Mouse (Mus musculus): ENCODE results near the gene Iqschfp. TPM values are rescaled to one million over a fixed set of nuclear protein-coding genes. Genes with fewer than 3 reads are reported as not detected.

Iqschfp gene
- polyA plus RNA-seq, 1 experiment from 2014 or later: 0.45 TPM

DNA sequence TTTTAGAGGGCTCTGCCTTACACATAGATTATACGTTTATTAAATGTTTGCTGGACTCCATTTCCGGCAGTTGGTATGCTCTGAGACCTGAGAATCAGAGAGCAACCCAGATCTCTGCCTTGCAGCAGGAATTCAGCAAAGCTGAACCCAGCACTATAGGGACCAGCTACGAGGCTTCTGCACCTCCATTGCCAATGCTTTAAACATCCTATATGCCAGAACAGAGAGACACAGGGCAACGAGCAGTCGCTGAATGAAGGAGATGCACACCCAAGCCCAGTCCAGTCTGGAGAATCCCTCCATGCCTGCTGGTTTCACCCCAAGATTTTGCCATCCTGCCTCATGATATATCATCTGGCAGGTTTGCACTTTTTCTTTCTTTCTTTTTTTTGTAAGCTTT, 684.9 kb downstream of the Iqschfp start:
- WGBS: 62% methylated on average over 5 of the region's 5 CpGs

DNA sequence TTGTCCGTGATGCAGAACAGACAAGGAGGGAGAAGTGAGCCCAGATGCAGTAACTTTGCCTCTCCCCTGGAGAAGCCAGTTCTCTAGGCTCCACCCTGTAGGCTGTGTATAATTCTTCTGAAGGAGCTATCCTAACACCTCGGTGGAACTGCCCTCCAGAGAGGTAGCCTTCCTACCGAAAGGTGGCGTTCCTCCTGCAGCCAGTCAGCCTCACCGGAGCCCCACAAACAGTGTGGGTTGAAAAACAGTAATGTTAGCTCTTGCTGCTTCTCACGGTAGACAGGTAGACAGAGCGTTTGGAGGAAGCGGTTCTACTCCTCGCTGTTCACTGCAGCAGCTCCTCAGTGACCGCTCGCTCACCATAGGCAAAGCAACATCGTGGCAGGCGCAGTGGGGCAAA, 689.6 kb downstream of the Iqschfp start:
- H3K9me3 ChIP-seq (replicated peaks): no peaks in the 10 kb centered on the region
- no peak overlapping the region for H3K4me3 ChIP-seq
- WGBS: 71% methylated on average over 13 of the region's 13 CpGs
- H3K4me1 ChIP-seq: peaks cover 57% of the 10 kb centered on the region
- no peaks in the 10 kb centered on the region for H3K27me3 ChIP-seq
- H3K9ac ChIP-seq: no peak overlapping the region
- H3K27ac ChIP-seq: peak overlapping the region; percentile 17; the same call in 1 of the 2 replicates
- ATAC-seq (ENCODE audit: low FRiP score): no peak
- no peak overlapping the region for H3K4me2 ChIP-seq (replicated peaks)
- no peaks in the 10 kb centered on the region for H3K36me3 ChIP-seq

More for the DNA sequence above, 684.9 kb downstream of the Iqschfp start:
- Histone ChIP-seq H3K27ac (peak overlapping the region; percentile 75), H3K9me3 (replicated peaks) (no peaks in the 10 kb centered on the region), H3K36me3 (no peaks in the 10 kb centered on the region), H3K27me3 (no peaks in the 10 kb centered on the region), H3K4me2 (replicated peaks) (peak overlapping the region; percentile 64), H3K4me3 (no peak overlapping the region), H3K9ac (no peak overlapping the region), H3K4me1 (peaks cover 61% of the 10 kb centered on the region)
- no peak for ATAC-seq (ENCODE audit: low FRiP score)

DNA sequence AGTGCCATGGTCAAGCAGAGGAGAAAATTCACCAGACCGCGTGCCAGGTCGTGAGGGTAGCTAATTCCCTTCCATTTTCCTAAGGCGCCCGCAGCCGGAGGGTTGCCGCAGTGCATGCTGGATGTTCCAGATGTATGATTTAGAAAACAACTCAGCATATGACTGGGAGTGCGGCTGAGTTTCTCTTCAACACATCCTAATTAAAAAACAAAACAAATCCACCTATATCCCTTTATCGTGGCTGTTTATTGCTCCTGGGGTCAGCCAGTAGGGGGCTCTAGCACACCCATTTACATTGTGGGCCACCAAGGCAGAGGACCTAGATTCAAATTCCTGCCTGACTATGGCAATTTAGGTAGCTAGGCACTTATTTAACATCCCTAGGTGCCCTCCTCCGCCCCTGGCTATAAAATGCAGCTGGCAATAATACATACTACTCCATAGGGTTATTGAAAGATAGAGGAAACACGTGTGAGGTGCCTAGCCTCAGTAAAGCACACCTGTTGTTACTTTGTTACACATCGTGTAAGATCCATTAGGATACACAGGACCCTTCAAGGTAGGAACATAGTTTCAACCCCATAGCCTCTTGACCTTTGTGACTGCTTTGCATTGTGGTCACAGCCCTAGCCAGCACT, 690.2 kb downstream of the Iqschfp start:
- Histone ChIP-seq H3K4me3 (no peak overlapping the region), H3K4me2 (replicated peaks) (peak overlapping the region; percentile 29; the same call in 1 of the 2 replicates), H3K27me3 (no peaks in the 10 kb centered on the region), H3K9me3 (replicated peaks) (no peaks in the 10 kb centered on the region), H3K27ac (peak overlapping the region; percentile 84), H3K9ac (no peak overlapping the region), H3K36me3 (no peaks in the 10 kb centered on the region), H3K4me1 (peaks cover 57% of the 10 kb centered on the region)
- WGBS: 74% methylated on average over 12 of the region's 12 CpGs
- ATAC-seq (ENCODE audit: low FRiP score): no peak; the same call in 1 of the 2 replicates

DNA sequence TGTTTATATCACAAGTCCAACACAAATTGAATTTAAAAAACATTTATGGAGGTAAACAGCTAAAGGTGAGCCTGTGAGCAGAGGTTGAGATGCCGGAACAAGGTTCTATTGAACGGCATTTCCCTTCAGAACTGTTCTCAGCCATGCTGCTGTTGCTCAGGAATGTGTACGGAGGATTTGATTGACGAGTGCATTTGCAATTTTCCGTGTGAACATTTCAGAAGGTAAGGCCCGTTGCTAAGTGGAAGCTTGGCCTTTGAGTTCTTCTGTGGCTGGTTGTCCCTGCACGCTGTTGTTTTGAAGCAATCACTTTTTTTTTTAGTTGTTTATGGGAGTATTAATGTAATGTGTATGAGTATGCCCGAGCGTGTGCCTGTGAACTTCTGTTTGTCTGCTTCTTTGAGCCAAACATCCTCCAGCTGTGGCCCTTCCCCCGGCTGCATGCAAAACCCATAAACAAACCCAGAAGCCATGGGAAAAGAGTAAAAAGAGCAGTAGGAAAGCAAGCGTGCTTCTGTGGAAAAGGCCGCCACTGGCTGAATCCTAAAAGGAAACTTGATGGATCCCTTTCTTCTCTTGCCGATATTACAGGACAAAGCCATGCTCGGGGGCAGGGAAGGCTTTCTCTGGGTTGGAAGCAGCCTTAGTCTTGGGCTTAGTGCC, 691.1 kb downstream of the Iqschfp start:
- 7% methylated on average over 14 of the region's 14 CpGs for WGBS
- no peak for ATAC-seq (ENCODE audit: low FRiP score)
- no peak overlapping the region; the same call in 1 of the 2 replicates for H3K9ac ChIP-seq
- H3K27me3 ChIP-seq: no peaks in the 10 kb centered on the region
- H3K4me1 ChIP-seq: peaks cover 66% of the 10 kb centered on the region
- H3K9me3 ChIP-seq (replicated peaks): no peaks in the 10 kb centered on the region
- no peaks in the 10 kb centered on the region for H3K36me3 ChIP-seq
- peak overlapping the region; percentile 29 for H3K4me2 ChIP-seq (replicated peaks)
- H3K27ac ChIP-seq: peak overlapping the region; percentile 84
- H3K4me3 ChIP-seq: no peak overlapping the region

DNA sequence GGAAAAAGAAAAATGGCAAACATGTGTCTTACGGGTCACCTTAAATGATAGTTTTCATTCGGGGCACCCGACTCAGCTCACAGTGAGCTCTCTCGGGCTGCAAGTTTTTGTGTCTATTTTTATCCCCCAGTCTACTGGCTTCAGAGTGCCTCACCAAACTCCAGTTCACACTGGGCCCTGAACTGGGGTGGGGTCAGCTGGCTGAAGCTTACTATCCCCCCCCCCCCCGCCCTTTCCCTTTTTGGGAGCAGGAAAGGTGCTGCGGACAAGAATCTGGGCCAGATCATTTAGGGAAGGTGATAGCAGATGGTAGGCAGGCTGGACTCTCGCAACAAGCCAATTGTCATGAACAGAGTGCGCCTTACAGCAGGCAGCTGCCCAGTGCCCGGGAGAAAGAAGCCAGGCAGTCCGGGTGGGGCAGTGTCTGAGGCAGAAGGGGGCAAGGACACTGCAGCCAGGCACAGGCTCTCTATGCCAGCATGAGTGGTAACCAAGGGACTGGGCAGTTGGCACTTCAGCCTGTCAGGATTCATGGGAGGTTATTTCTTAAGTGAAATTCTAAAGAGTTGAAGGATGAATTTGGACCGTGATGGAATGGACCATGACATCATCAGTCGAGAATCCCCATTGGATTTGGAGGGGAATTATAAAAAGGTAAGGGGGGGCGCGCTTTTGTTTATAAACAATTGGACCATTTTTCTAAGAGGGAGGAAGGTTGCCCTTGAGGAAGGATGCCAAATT, 691.9 kb downstream of the Iqschfp start:
- Histone ChIP-seq H3K9ac (no peak overlapping the region; the same call in 1 of the 2 replicates), H3K4me3 (no peak overlapping the region), H3K9me3 (replicated peaks) (no peaks in the 10 kb centered on the region), H3K4me1 (peaks cover 61% of the 10 kb centered on the region), H3K4me2 (replicated peaks) (peak overlapping the region; percentile 29), H3K27ac (peak overlapping the region; percentile 84), H3K36me3 (no peaks in the 10 kb centered on the region), H3K27me3 (no peaks in the 10 kb centered on the region)
- peak; percentile 44 for ATAC-seq (ENCODE audit: low FRiP score)
- WGBS: 34% methylated on average over 14 of the region's 14 CpGs

DNA sequence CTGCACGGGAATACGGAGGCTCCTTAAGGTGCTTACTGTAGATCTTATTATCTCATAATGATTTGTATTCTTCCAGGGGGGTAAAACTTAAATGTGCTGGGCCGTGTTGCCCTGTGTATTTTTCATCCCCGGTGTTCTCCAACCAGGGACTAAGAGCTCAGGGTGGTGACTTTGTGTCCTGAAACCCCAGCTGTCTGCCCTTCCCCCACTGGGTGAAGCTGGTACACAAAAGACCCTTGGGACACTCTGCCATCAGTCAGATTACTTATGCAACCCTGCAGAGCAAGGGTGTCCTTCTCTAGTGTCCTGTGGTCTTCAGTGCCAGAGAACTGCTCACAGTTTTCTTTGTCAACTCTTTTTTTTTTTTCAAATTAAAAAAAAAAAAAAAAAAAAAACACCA, 693.2 kb downstream of the Iqschfp start:
- Histone ChIP-seq H3K9ac (no peak overlapping the region), H3K36me3 (no peaks in the 10 kb centered on the region), H3K4me1 (peaks cover 65% of the 10 kb centered on the region), H3K4me3 (no peak overlapping the region), H3K9me3 (replicated peaks) (no peaks in the 10 kb centered on the region), H3K27ac (peak overlapping the region; percentile 55; the same call in 1 of the 2 replicates), H3K4me2 (replicated peaks) (no peak overlapping the region; the same call in 1 of the 2 replicates), H3K27me3 (no peaks in the 10 kb centered on the region)
- WGBS: 65% methylated on average over 4 of the region's 4 CpGs
- no peak for ATAC-seq (ENCODE audit: low FRiP score)

DNA sequence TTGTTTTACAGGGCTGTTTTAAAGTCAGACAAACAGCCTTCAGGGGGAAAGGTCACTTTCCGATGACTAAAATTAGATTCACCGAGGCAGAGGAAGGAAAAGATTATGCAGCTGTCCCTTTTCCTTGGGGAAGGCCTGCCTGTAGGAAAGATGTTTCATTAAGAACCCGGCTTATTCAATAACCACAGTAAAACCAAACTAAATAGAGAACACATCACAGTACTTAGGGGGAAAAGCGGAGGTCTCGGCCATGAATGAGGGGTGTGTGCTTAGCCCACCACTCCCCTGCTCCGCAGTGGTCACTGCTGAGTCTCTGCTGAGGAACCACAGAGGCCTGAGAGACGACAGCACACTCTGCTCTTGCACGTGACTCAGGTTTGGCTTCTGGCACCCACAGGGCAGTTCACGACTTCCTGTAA, 694.6 kb downstream of the Iqschfp start:
- Histone ChIP-seq H3K4me2 (replicated peaks) (peak overlapping the region; percentile 13; the same call in 1 of the 2 replicates), H3K4me1 (peaks cover 68% of the 10 kb centered on the region), H3K36me3 (no peaks in the 10 kb centered on the region), H3K4me3 (no peak overlapping the region), H3K9ac (no peak overlapping the region), H3K27me3 (no peaks in the 10 kb centered on the region), H3K9me3 (replicated peaks) (no peaks in the 10 kb centered on the region), H3K27ac (peak overlapping the region; percentile 88)
- 35% methylated on average over 9 of the region's 9 CpGs for WGBS
- no peak for ATAC-seq (ENCODE audit: low FRiP score)

DNA sequence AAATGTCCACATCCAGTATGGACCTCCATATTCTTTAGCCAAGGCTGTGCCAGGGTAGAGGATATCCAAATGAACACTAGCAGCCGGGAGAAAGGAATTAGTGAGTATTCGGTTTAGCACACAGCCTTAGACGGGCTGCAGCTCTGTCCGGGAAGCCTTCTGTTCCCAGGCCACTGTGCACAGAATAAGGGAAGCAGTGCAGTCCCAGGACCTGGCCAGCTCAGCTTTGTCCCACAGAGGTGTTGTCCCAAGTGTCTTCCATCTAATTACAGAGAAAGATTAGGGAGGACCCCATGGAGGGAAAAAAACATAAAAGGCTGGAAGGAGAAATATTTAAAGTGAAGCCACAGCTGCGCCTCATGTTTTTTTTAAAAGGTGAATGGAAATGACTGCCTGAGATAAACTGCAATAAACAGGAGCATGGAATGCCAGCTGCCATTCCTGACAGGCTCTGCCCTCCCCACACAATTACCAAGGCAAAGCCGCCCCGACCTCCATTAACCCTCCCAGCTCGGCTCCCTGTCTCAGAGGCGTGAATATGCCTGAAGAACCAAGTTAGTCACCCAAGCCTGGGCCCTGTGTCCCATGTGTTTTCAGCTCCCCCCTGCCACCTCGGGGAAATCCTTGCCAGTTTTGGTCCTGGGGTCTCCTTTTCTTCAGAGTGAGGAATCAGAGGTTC, 695.7 kb downstream of the Iqschfp start:
- Histone ChIP-seq H3K4me3 (no peak overlapping the region), H3K9ac (no peak overlapping the region), H3K27ac (peak overlapping the region; percentile 88), H3K4me1 (peaks cover 67% of the 10 kb centered on the region), H3K36me3 (no peaks in the 10 kb centered on the region), H3K27me3 (no peaks in the 10 kb centered on the region), H3K4me2 (replicated peaks) (no peak overlapping the region), H3K9me3 (replicated peaks) (no peaks in the 10 kb centered on the region)
- peak; percentile 72 for ATAC-seq (ENCODE audit: low FRiP score)
- WGBS: 35% methylated on average over 10 of the region's 10 CpGs

DNA sequence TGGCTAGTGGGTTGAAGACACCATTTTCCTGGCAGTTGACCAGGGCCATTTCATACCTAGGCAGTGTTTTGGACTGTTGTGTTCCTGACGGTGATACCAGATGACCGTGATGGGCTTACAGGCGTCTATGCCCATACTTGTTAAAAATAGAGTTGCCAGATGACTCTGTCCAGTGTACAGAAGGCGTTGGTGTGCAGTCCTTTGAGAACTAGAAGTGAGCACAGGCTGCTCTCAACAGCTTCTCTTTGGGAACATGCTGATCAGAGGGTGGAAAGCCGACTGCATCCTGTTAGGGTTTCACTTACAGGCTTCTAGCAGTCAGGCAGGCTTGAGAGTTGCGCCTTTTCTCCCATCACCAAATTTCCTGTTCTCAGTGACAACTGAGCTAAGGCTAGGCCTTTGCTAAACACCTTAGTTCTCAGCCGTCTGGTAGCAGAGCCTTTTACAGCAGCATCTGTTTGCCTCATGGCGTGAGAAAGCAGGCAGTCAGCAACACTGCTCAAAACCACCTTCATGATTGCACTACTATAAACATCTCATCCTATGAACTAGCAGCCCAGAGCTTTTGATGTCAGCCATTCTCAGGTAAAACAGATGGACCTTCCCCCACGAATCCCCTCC, 697.3 kb downstream of the Iqschfp start:
- 81% methylated on average over 9 of the region's 9 CpGs for WGBS
- H3K36me3 ChIP-seq: no peaks in the 10 kb centered on the region
- no peak overlapping the region; the same call in 1 of the 2 replicates for H3K27ac ChIP-seq
- no peak overlapping the region for H3K4me2 ChIP-seq (replicated peaks)
- no peaks in the 10 kb centered on the region for H3K27me3 ChIP-seq
- peaks cover 58% of the 10 kb centered on the region for H3K4me1 ChIP-seq
- H3K4me3 ChIP-seq: no peak overlapping the region
- no peak for ATAC-seq (ENCODE audit: low FRiP score)
- H3K9me3 ChIP-seq (replicated peaks): no peaks in the 10 kb centered on the region
- no peak overlapping the region for H3K9ac ChIP-seq

DNA sequence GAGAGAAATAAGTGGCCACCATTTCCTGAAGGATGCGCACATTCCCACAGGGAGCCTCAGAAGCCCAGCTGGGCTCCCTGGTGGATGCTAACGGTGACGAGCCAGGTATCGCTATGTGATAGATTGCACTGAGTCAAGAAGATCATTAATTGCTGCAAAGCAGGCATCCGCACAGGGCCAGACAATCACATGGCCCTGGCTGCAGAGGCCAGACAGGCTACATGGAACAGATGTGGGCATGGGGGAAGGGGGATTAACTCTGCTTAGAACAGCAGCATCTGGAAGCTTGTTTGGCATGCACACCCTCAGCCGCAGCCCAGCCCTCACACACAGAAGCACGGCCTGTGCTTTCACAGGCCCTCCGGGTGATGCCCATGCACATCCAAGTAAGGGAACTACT, 698.4 kb downstream of the Iqschfp start:
- H3K27ac ChIP-seq: 0 out of 2 replicates have a peak overlapping the region, but pooled peaks have one; percentile 35
- peak; percentile 26 for ATAC-seq (ENCODE audit: low FRiP score)

DNA sequence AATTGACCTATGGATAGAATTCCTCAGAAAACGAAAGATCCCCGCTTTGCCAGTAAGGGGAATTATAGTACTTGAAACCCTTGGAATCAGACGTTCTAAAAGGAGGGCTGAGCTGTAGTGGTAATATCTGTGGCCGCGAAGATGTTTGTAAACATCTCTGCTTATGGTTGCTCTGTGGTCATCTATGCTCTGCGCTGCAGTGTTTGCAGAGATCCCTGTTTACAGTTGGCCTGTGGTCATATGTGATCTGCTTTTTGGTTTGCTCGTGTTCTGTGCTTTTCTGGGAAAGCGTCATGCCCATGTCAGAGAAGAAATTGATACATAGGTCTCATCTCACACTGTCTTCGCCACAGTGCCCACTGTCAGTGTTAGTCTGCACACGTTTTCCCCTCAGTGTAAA, 700.5 kb downstream of the Iqschfp start:
- ATAC-seq (ENCODE audit: low FRiP score): no peak
- Histone ChIP-seq H3K27me3 (no peaks in the 10 kb centered on the region), H3K36me3 (peaks cover 6% of the 10 kb centered on the region; the same call in 1 of the 2 replicates), H3K4me2 (replicated peaks) (no peak overlapping the region), H3K4me3 (no peak overlapping the region), H3K9me3 (replicated peaks) (no peaks in the 10 kb centered on the region), H3K9ac (no peak overlapping the region), H3K27ac (no peak overlapping the region), H3K4me1 (peaks cover 45% of the 10 kb centered on the region)
- WGBS: 78% methylated on average over 10 of the region's 10 CpGs

More for the DNA sequence above, 698.4 kb downstream of the Iqschfp start:
- H3K4me3 ChIP-seq: no peak overlapping the region
- no peaks in the 10 kb centered on the region for H3K36me3 ChIP-seq
- H3K9ac ChIP-seq: no peak overlapping the region
- H3K4me2 ChIP-seq (replicated peaks): no peak overlapping the region
- 46% methylated on average over 8 of the region's 8 CpGs for WGBS
- H3K9me3 ChIP-seq (replicated peaks): no peaks in the 10 kb centered on the region
- peaks cover 61% of the 10 kb centered on the region for H3K4me1 ChIP-seq
- no peaks in the 10 kb centered on the region for H3K27me3 ChIP-seq

All from hindbrain, embryonic 12.5 days (tissue).